Mouse (Mus musculus): Measurements from ENCODE around the gene Ddx18. TPM values are rescaled to one million over a fixed set of nuclear protein-coding genes. Genes with fewer than 3 reads are reported as not detected.

The Ddx18 gene
- 31.6 and 37.9 TPM in 2 replicates for polyA plus RNA-seq (2015; fragmentation: Nextera tagmentation; extraction: Ambion mirVana)

DNA sequence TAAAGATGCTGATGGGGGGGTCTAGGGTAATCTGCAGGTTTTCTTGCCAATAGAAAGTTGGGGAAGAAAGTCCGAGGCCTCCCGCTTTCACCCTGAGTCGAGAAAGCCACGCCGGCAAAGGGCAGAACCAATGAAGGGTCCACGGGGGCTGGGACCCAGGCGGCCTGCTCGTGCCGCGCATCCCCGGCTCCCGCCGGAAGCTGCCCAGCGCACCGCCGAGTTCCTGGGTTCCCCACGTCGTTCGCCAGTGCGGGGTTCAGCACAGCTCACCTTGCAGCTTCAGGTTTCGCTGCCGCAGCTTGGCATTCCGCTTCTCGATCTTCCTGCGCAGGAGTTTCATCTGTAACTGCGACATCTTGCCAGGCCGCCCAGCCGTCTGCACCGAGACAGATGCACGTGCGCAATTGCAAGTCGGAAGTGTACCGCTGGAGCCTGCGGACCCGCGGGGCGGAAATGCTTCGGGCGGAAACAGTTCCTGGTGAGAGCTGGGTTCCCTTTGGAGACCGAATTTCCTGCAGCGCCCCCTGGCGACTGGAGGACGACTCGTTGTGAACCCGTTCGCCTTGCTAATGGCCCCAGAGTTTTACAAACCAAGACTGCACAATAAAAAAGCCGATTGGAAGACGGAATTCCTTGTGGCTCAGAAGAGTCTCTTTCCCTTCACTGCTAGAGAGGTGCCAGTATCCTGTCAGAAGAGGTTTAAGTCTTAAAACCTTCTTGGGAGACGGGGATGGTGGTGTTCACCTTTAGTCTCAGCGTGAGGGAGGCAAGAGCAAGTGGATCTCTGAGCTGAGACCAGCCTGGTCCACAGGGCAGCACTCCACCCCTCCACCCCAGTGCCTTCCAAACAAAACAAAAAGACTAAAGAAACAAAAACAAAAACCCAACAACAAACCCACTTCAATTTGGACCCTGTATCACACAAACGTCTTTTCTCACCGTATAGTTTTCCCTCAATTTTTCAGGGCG, at the start of gene Ddx18:
Gene Ddx18 (minus strand): TSS at position 469 of the 969 bp plus-strand sequence.
- Histone ChIP-seq H3K4me2 (peak within 1 kb of the TSS; percentile 81), H3K9ac (peak within 1 kb of the TSS; percentile 55), H3K36me3 (peaks cover 26% of the 10 kb centered on the region), H3K4me3 (peak within 1 kb of the TSS; percentile 93), H3K27ac (replicated peaks) (peak within 1 kb of the TSS; percentile 80), H3K9me3 (no peaks in the 10 kb centered on the region), H3K4me1 (replicated peaks) (peaks cover 11% of the 10 kb centered on the region), H3K27me3 (no peaks in the 10 kb centered on the region)
- 6% methylated on average over 53 of the region's 53 CpGs for WGBS
- ATAC-seq (ENCODE audit: low FRiP score, low read depth) = peak; percentile 99

DNA sequence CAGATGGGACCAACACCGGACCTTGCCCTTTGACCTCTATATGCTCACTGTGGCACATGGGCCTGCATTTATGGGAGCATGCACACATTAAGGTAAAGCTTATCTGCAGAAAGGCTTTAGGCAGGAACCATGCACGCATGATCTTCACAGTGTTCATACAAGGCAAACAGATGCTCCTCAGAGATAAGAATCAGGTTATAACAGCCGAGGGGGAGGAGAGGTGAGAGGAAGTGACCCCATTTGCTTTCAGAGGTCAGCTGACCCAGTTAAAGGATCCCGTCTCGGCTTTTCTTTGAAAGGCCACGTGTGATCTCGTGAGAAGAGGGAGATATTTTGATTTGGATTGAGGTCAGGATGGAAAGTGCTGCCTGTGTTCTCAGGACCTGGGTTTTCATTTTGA, 40.2 kb upstream of the Ddx18 start:
- Histone ChIP-seq H3K9ac (no peak overlapping the region), H3K36me3 (no peaks in the 10 kb centered on the region), H3K27ac (replicated peaks) (no peak overlapping the region), H3K9me3 (no peaks in the 10 kb centered on the region), H3K4me1 (replicated peaks) (no peaks in the 10 kb centered on the region), H3K4me3 (no peak overlapping the region), H3K4me2 (no peak overlapping the region), H3K27me3 (no peaks in the 10 kb centered on the region)
- ATAC-seq (ENCODE audit: low FRiP score, low read depth) = no peak
- 72% methylated on average over 7 of the region's 7 CpGs for WGBS

DNA sequence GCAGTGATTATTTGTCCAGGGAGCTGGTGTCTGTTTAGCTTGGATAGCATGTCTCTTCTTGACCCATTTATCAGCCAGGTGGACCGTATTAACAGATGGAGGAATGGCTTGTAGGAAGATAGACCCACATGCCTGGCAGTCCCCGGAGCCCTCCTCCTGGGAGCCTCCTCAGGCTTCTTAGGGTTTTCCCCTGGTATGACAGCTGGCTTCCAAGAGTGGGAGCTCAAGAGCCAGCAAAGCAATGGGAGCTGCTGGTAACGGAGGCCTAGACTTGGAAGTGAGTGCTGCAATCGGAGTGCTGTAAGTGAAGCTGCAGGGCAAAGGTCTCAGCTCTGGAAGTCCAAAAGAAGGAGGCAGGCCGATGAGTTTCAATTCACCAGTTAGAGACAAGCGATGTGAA, 37.3 kb upstream of the Ddx18 start:
- Histone ChIP-seq H3K4me1 (replicated peaks) (no peaks in the 10 kb centered on the region), H3K4me3 (no peak overlapping the region), H3K27me3 (no peaks in the 10 kb centered on the region), H3K27ac (replicated peaks) (no peak overlapping the region), H3K4me2 (no peak overlapping the region), H3K9me3 (no peaks in the 10 kb centered on the region), H3K36me3 (no peaks in the 10 kb centered on the region), H3K9ac (no peak overlapping the region)
- 65% methylated on average over 6 of the region's 6 CpGs for WGBS
- no peak for ATAC-seq (ENCODE audit: low FRiP score, low read depth)

DNA sequence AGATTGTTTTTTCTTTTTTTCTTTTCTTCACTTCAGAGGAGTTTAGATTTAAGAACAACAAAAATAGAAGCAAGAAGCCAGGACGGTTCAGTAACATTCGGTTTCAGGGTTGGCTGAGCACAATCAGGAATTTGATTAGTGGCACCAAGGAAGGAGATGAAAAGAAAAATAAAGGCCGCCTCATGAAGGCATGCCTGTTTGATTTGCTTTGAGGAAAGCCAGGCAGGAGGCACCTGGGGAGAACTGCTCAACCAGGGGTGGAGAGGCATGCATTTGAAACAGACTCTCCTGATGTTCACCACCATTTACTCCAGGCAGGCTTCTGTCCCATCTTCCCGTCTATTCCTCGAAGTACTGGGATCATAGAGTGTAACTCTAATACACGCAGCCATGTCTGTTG, 34.1 kb upstream of the Ddx18 start:
- H3K9me3 ChIP-seq = no peaks in the 10 kb centered on the region
- no peaks in the 10 kb centered on the region for H3K27me3 ChIP-seq
- no peak for ATAC-seq (ENCODE audit: low FRiP score, low read depth)
- WGBS = 67% methylated on average over 6 of the region's 6 CpGs
- H3K27ac ChIP-seq (replicated peaks) = no peak overlapping the region
- peaks cover 4% of the 10 kb centered on the region for H3K4me1 ChIP-seq (replicated peaks)
- no peak overlapping the region for H3K4me2 ChIP-seq
- H3K4me3 ChIP-seq = no peak overlapping the region
- no peak overlapping the region for H3K9ac ChIP-seq
- H3K36me3 ChIP-seq = no peaks in the 10 kb centered on the region

DNA sequence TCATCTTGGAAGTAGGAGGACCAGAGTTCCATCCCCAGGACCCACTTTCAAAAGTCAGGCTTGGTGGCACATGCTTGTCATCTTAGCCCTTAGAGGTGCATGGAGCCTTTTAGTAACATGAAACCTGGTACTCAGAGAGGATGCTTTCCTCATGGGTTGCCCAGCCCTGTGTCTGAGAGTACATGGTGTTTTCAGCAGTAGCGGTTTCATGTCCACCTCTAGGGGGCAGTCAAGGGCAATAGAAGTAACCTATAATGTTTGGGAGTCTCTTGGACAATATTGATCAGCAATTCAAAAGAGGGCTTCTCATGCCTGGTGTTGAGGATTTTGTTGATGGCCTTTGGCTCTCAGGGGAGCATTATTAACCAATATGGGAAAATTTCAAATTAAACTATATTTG, 33.3 kb upstream of the Ddx18 start:
- no peaks in the 10 kb centered on the region for H3K9me3 ChIP-seq

DNA sequence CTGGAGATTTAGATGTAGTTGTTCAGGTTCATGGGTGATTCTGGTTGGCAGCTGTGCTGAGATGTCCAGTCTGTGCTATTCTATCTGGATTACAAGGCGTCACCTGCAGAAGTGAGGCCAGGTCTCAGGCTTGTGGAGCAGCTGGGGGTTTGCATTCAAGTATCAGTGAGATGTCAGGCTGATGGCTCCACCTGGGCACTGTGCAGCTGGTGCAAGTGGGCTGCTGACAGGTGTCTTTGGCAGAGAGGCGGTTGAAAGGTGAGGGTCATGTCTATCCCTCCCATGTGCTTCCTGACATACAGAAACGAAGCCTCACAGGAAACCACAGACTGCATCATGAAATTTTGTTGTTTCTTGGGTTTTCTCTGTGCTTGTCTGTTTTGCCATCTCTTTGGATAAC, 30.6 kb upstream of the Ddx18 start:
- Histone ChIP-seq H3K9me3 (no peaks in the 10 kb centered on the region), H3K27me3 (no peaks in the 10 kb centered on the region), H3K4me3 (no peak overlapping the region), H3K4me2 (no peak overlapping the region), H3K9ac (no peak overlapping the region), H3K36me3 (no peaks in the 10 kb centered on the region), H3K4me1 (replicated peaks) (peaks cover 4% of the 10 kb centered on the region), H3K27ac (replicated peaks) (no peak overlapping the region)
- no peak for ATAC-seq (ENCODE audit: low FRiP score, low read depth)
- WGBS = 74% methylated on average over 3 of the region's 3 CpGs

More for the DNA sequence above, 33.3 kb upstream of the Ddx18 start:
- Histone ChIP-seq H3K4me2 (no peak overlapping the region), H3K9ac (no peak overlapping the region), H3K4me1 (replicated peaks) (peaks cover 4% of the 10 kb centered on the region), H3K36me3 (no peaks in the 10 kb centered on the region), H3K27ac (replicated peaks) (no peak overlapping the region), H3K4me3 (no peak overlapping the region), H3K27me3 (no peaks in the 10 kb centered on the region)
- ATAC-seq (ENCODE audit: low FRiP score, low read depth) = no peak
- 34% methylated on average over 1 of the region's 1 CpGs for WGBS

DNA sequence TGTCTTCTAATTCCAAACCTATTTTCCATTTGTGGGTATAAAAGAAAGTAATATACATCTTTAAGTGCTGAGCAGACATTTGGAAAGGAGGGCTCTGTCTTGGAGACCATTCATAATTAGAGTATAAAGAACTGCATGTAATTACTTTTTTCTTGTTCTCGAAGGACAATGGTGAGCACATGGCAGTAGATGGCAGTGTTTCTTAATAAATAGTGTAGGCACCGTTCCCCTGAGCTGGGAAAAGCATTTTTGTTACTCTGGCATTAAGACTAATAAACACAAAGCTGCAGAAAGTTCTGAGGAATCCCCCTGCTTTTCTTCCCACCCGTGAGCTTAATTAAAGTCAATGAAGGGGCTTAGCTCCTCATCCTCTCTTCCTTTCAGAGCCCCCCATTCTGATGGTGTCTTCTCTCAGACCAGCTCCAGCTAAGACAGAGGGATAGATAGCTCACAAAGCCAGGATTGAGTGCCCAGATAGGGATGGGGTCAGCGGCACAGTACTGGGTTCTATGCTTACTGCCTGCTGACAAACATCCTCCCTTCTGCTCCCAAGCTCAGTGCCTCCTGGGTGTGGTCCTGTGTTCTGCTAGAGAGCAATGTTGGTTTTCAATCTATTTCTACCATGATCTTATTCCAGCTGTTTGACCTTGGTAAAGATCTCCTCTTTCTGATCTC, 29.3 kb upstream of the Ddx18 start:
- H3K4me3 ChIP-seq = no peak overlapping the region
- no peaks in the 10 kb centered on the region for H3K36me3 ChIP-seq
- no peak overlapping the region for H3K27ac ChIP-seq (replicated peaks)
- no peak overlapping the region for H3K4me2 ChIP-seq
- peaks cover 4% of the 10 kb centered on the region for H3K4me1 ChIP-seq (replicated peaks)
- no peaks in the 10 kb centered on the region for H3K9me3 ChIP-seq
- no peak overlapping the region for H3K9ac ChIP-seq
- no peaks in the 10 kb centered on the region for H3K27me3 ChIP-seq
- ATAC-seq (ENCODE audit: low FRiP score, low read depth) = peak; percentile 78
- WGBS = 15% methylated on average over 4 of the region's 4 CpGs

DNA sequence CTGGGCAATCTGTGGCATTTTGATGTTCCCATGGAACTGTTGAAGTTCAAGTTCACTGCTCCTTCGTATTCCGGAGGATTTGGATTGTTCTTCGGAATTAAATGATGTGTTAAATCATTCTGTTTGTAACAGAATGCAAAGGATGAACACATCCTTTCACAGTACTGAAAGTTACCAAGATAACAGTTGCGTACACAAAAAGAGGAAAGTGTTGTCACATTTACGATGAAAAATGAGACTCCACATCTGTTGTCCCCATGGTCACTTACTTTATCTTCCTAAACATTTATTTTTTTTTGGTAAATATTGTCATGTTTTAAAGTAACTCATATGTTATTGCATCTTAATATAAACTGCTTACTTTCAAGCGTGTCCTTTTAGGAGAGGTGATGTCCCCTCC, 17.0 kb upstream of the Ddx18 start:
- WGBS = 88% methylated on average over 6 of the region's 6 CpGs
- Histone ChIP-seq H3K36me3 (no peaks in the 10 kb centered on the region), H3K27ac (replicated peaks) (no peak overlapping the region), H3K27me3 (no peaks in the 10 kb centered on the region), H3K9ac (no peak overlapping the region), H3K4me3 (no peak overlapping the region), H3K4me2 (no peak overlapping the region), H3K4me1 (replicated peaks) (no peaks in the 10 kb centered on the region), H3K9me3 (no peaks in the 10 kb centered on the region)
- no peak for ATAC-seq (ENCODE audit: low FRiP score, low read depth)

DNA sequence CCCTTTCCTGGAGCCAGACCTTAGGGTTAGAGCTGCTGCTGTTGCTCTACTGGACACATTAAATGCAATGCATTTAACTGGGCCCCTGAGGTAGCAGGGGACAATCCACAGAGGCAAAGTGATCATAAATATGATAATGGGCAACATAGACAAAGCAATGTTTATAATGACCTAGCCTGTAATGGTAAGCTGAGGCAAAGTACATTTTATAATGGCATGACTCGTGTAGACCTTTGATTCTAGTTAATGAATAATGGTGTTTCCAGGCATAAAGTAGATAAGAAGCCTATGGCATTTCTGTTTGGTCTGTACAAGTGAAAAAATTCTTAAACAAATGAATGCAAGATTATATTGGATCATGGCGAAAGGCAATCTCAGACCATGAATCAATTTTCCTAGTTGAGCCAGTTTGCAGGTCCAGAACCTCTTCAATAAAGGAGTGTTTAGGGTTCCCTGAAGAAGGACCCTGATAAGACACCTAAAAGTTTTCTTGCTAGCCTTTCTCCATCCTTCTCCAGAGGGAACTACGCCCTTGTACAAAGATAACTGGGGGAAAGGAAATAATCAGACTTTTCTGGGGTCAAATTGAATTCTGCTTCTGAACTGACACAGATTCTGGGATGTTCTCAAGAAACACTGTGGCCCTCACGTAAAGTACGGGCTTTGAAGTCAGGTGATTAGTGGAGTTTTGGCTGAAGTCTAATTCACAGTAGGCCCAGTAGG, 13.5 kb upstream of the Ddx18 start:
- Histone ChIP-seq H3K27me3 (no peaks in the 10 kb centered on the region), H3K4me1 (replicated peaks) (no peaks in the 10 kb centered on the region), H3K27ac (replicated peaks) (no peak overlapping the region), H3K9me3 (no peaks in the 10 kb centered on the region), H3K4me2 (no peak overlapping the region), H3K36me3 (no peaks in the 10 kb centered on the region), H3K4me3 (no peak overlapping the region), H3K9ac (no peak overlapping the region)
- WGBS = 91% methylated on average over 5 of the region's 5 CpGs
- ATAC-seq (ENCODE audit: low FRiP score, low read depth) = no peak

DNA sequence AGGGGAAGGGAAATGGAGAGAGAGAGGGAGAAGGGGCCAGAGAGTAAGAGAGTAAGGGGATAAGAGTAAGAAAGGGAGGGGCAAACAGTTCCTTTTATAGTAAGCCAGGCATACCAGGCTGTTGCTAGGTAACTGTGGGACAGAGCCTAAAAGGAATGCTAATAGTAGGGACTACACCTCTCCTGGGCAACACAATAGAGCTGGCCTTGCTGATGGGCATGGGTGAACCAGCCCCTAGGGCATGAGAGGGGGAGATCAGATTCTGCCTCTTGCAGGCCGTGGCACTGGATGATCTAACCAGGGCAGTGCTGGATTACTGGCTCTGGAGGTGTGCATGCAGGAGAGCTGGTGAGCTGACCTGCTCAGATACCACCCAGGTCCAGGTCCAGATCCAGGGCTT, 9.7 kb upstream of the Ddx18 start:
- Histone ChIP-seq H3K27ac (replicated peaks) (no peak overlapping the region), H3K9me3 (no peaks in the 10 kb centered on the region), H3K27me3 (no peaks in the 10 kb centered on the region), H3K4me2 (no peak overlapping the region), H3K9ac (no peak overlapping the region), H3K36me3 (no peaks in the 10 kb centered on the region), H3K4me1 (replicated peaks) (no peaks in the 10 kb centered on the region), H3K4me3 (no peak overlapping the region)
- WGBS = 16% methylated on average over 1 of the region's 1 CpGs
- no peak for ATAC-seq (ENCODE audit: low FRiP score, low read depth)

DNA sequence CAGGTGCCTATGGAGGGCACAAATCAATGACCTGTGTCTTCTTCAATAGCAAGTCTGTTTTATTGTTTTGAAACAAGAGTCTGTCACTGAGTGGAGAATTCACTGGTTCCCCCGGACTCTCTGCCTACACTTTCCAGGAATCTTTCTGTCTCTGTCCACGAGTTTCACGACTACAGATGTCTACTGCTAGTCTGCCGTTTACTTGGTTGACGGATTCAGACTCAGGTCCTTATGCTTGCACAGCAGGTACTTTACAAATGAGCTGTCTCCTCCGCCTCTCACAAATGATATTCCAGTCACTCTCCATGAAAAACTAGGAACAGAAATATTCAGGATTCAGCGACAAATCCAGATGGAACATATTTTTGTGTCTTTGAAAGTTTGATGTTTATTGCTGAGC, 2.7 kb upstream of the Ddx18 start:
- Histone ChIP-seq H3K36me3 (peaks cover under 1% of the 10 kb centered on the region; the same call in 1 of the 2 replicates), H3K9me3 (no peaks in the 10 kb centered on the region), H3K4me3 (no peak overlapping the region), H3K4me1 (replicated peaks) (peaks cover 11% of the 10 kb centered on the region), H3K9ac (no peak overlapping the region), H3K27me3 (no peaks in the 10 kb centered on the region), H3K4me2 (no peak overlapping the region), H3K27ac (replicated peaks) (no peak overlapping the region)
- 84% methylated on average over 7 of the region's 7 CpGs for WGBS
- no peak for ATAC-seq (ENCODE audit: low FRiP score, low read depth)

DNA sequence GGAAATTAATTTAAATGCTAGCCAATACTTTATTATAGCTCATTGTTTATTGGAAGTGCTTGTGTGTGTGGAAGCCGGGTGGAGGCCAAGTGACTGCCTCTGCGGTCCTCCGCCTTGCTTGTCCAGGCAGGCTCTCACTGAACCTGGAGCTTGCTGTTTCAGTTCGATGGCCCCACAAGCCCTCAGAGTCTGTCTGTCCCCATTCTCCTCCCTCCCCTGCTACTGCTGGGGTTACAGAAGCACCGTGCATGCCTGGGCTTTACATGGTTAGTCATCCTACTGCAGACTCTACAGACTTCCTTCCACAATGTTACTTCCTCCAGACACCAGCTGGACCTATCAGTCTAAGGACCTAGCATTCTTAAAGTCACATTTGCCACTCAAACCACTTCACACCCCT, 9.9 kb downstream of the Ddx18 start:
- Histone ChIP-seq H3K9me3 (no peaks in the 10 kb centered on the region), H3K36me3 (peaks cover 91% of the 10 kb centered on the region), H3K9ac (no peak overlapping the region), H3K4me1 (replicated peaks) (no peaks in the 10 kb centered on the region), H3K4me2 (no peak overlapping the region), H3K4me3 (no peak overlapping the region), H3K27ac (replicated peaks) (no peak overlapping the region), H3K27me3 (no peaks in the 10 kb centered on the region)
- WGBS = 96% methylated on average over 5 of the region's 5 CpGs
- ATAC-seq (ENCODE audit: low FRiP score, low read depth) = no peak
